Mouse (Mus musculus) hindbrain, embryonic 11.5 days (tissue): ENCODE results near the gene Tfrc. TPM values are rescaled to one million over a fixed set of nuclear protein-coding genes. Genes with fewer than 3 reads are reported as not detected.

Source experiments
- ATAC-seq: fragments of 200-750 bp; cut with Nextera tagmentation; 2 replicates; pipeline ENCODE4 v1.8.0; 2017; ENCODE audit warnings: mild to moderate bottlenecking, moderate TSS enrichment, moderate library complexity; ENCODE audit not compliant: low FRiP score
- DNase-seq: peaks from one replicate; pipeline ENCODE4 v3.0.0-alpha.2; 2015; ENCODE audit warnings: low spot score
- H3K27ac ChIP-seq: fragments of 300-500 bp; sonication (generic); 2 replicates; pipeline ENCODE4 v1.5.1; 2014; ENCODE audit warnings: mild to moderate bottlenecking, low read depth, low read length
- H3K27me3 ChIP-seq: fragments of 300-500 bp; sonication (generic); 2 replicates; pipeline ENCODE4 v1.6.1; 2014; ENCODE audit warnings: mild to moderate bottlenecking, low read length, moderate library complexity, mixed read lengths; ENCODE audit not compliant: control insufficient read depth, insufficient read depth
- H3K36me3 ChIP-seq: fragments of 300-500 bp; sonication (generic); 2 replicates; pipeline ENCODE4 v1.6.1; 2014; ENCODE audit warnings: mild to moderate bottlenecking, low read length, moderate library complexity, mixed read lengths; ENCODE audit not compliant: control insufficient read depth, insufficient read depth
- H3K4me1 ChIP-seq: fragments of 300-500 bp; sonication (generic); replicated peaks from 2 replicates; pipeline ENCODE4 v1.6.1; 2014; ENCODE audit warnings: low read length, mixed read lengths; ENCODE audit not compliant: control insufficient read depth, insufficient read depth
- H3K4me2 ChIP-seq: fragments of 300-500 bp; sonication (generic); replicated peaks from 2 replicates; pipeline ENCODE4 v1.6.1; 2014; ENCODE audit warnings: mild to moderate bottlenecking, low read depth, low read length
- H3K4me3 ChIP-seq: fragments of 300-500 bp; sonication (generic); 2 replicates; pipeline ENCODE4 v1.5.1; 2014; ENCODE audit warnings: low read depth, low read length
- H3K9ac ChIP-seq: fragments of 300-500 bp; sonication (generic); 2 replicates; pipeline ENCODE4 v1.6.1; 2014; ENCODE audit warnings: low read depth, low read length
- H3K9me3 ChIP-seq: fragments of 300-500 bp; sonication (generic); 2 replicates; pipeline ENCODE4 v1.6.1; 2016; ENCODE audit warnings: low read length; ENCODE audit not compliant: control insufficient read depth
- WGBS: fragments of 180-500 bp; shearing (Covaris S2); extraction: QIAGEN DNeasy Blood & Tissue Kit; methylation state at CpG from one replicate; pipeline ENCODE4 v1.1.7; 2014; 5-methylcytosine and 5-hydroxymethylcytosine counted together
- polyA plus RNA-seq: library from polyadenylated mRNA; unstranded; fragments of >200 nt; fragmentation: Nextera tagmentation; extraction: Ambion mirVana; gene quantifications from 2 replicates; pipeline ENCODE4 v1.2.1, GENCODE M21; 2014

The Tfrc gene
- polyA plus RNA-seq, 1 experiment from 2014 or later, result 59.0 TPM

- DNase-seq, result no peak
- Histone ChIP-seq H3K4me2 (no peak overlapping the region), H3K27ac (no peak overlapping the region), H3K36me3 (0 out of 2 replicates have a peak, but pooled peaks cover 2% of the 10 kb centered on the region), H3K9me3 (no peaks in the 10 kb centered on the region), H3K27me3 (no peaks in the 10 kb centered on the region), H3K4me1 (no peaks in the 10 kb centered on the region), H3K9ac (no peak overlapping the region), H3K4me3 (no peak overlapping the region)
- no peak for ATAC-seq
- WGBS, result 89% methylated on average over 7 of the region's 7 CpGs
These were observed 63.5 kb downstream of the Tfrc start for GRCm38 (mm10) chr16:32672250-32672649.

GRCm38 (mm10) chr16:32672861-32673560 is 64.3 kb downstream of the Tfrc start:
- ATAC-seq, result no peak
- H3K36me3 ChIP-seq, result 0 out of 2 replicates have a peak, but pooled peaks cover 2% of the 10 kb centered on the region
- no peak overlapping the region for H3K4me3 ChIP-seq
- H3K9ac ChIP-seq, result no peak overlapping the region
- no peak overlapping the region for H3K4me2 ChIP-seq
- no peaks in the 10 kb centered on the region for H3K27me3 ChIP-seq
- no peaks in the 10 kb centered on the region for H3K9me3 ChIP-seq
- DNase-seq, result no peak
- H3K27ac ChIP-seq, result no peak overlapping the region
- no peaks in the 10 kb centered on the region for H3K4me1 ChIP-seq
- 84% methylated on average over 13 of the region's 13 CpGs for WGBS

- Histone ChIP-seq H3K4me1 (no peaks in the 10 kb centered on the region), H3K4me3 (no peak overlapping the region), H3K4me2 (no peak overlapping the region), H3K9ac (no peak overlapping the region), H3K27ac (no peak overlapping the region), H3K36me3 (0 out of 2 replicates have a peak, but pooled peaks cover 2% of the 10 kb centered on the region), H3K27me3 (no peaks in the 10 kb centered on the region), H3K9me3 (no peaks in the 10 kb centered on the region)
- 90% methylated on average over 17 of the region's 17 CpGs for WGBS
- ATAC-seq (no peak), DNase-seq (no peak)
These were observed 65.5 kb downstream of the Tfrc start for GRCm38 (mm10) chr16:32674121-32674740.

GRCm38 (mm10) chr16:32677040-32677700 is 68.5 kb downstream of the Tfrc start:
- Histone ChIP-seq H3K9ac (no peak overlapping the region), H3K27ac (no peak overlapping the region), H3K36me3 (no peaks in the 10 kb centered on the region), H3K4me2 (no peak overlapping the region), H3K4me1 (no peaks in the 10 kb centered on the region), H3K27me3 (no peaks in the 10 kb centered on the region), H3K9me3 (no peaks in the 10 kb centered on the region), H3K4me3 (no peak overlapping the region)
- 83% methylated on average over 10 of the region's 10 CpGs for WGBS
- DNase-seq (no peak), ATAC-seq (no peak)

- ATAC-seq (no peak), DNase-seq (no peak)
- H3K36me3 ChIP-seq, result no peaks in the 10 kb centered on the region
- no peak overlapping the region for H3K27ac ChIP-seq
- no peaks in the 10 kb centered on the region for H3K27me3 ChIP-seq
- H3K4me2 ChIP-seq, result no peak overlapping the region
- no peak overlapping the region for H3K9ac ChIP-seq
- H3K4me3 ChIP-seq, result no peak overlapping the region
- no peaks in the 10 kb centered on the region for H3K4me1 ChIP-seq
- 74% methylated on average over 14 of the region's 14 CpGs for WGBS
- H3K9me3 ChIP-seq, result no peaks in the 10 kb centered on the region
These were observed 69.2 kb downstream of the Tfrc start for GRCm38 (mm10) chr16:32677903-32678302.

- Histone ChIP-seq H3K9me3 (no peaks in the 10 kb centered on the region), H3K27me3 (no peaks in the 10 kb centered on the region), H3K4me1 (no peaks in the 10 kb centered on the region), H3K27ac (no peak overlapping the region), H3K4me2 (no peak overlapping the region), H3K4me3 (no peak overlapping the region), H3K9ac (no peak overlapping the region), H3K36me3 (no peaks in the 10 kb centered on the region)
- WGBS, result 89% methylated on average over 14 of the region's 14 CpGs
- no peak for DNase-seq
- ATAC-seq, result no peak
These were observed 70.1 kb downstream of the Tfrc start for GRCm38 (mm10) chr16:32678812-32679211.

- H3K4me1 ChIP-seq, result no peaks in the 10 kb centered on the region
- no peak overlapping the region for H3K9ac ChIP-seq
- H3K27ac ChIP-seq, result no peak overlapping the region
- no peaks in the 10 kb centered on the region for H3K27me3 ChIP-seq
- H3K4me3 ChIP-seq, result no peak overlapping the region
- DNase-seq (no peak), ATAC-seq (no peak)
- no peaks in the 10 kb centered on the region for H3K9me3 ChIP-seq
- WGBS, result 95% methylated on average over 16 of the region's 16 CpGs
- H3K4me2 ChIP-seq, result no peak overlapping the region
- H3K36me3 ChIP-seq, result no peaks in the 10 kb centered on the region
These were observed 71.3 kb downstream of the Tfrc start for GRCm38 (mm10) chr16:32679976-32680375.

- Histone ChIP-seq H3K36me3 (no peaks in the 10 kb centered on the region), H3K9me3 (no peaks in the 10 kb centered on the region), H3K4me2 (no peak overlapping the region), H3K27me3 (no peaks in the 10 kb centered on the region), H3K4me3 (no peak overlapping the region), H3K4me1 (no peaks in the 10 kb centered on the region), H3K9ac (no peak overlapping the region), H3K27ac (no peak overlapping the region)
- DNase-seq (no peak), ATAC-seq (no peak)
- WGBS, result 90% methylated on average over 6 of the region's 6 CpGs
These were observed 72.1 kb downstream of the Tfrc start for GRCm38 (mm10) chr16:32680806-32681205.
